Mouse (Mus musculus) liver, postnatal 0 days (tissue): ENCODE measurements at regions not wholly inside any gene's neighbourhood (a gene's known extent, or its start where the extent isn't known, plus 50 kb on each side); places are given as distances from the start of the nearest gene placed in this dataset.

Experiments
- ATAC-seq: fragments of 200-750 bp; cut with Nextera tagmentation; 2 replicates; pipeline ENCODE4 v1.8.0; 2017; ENCODE audit warnings: mild to moderate bottlenecking, moderate library complexity
- DNase-seq: peaks from one replicate; pipeline ENCODE4 v3.0.0-alpha.2; 2016
- H3K27ac ChIP-seq: fragments of 300-500 bp; sonication (generic); 2 replicates; pipeline ENCODE4 v1.5.1; 2014; ENCODE audit warnings: antibody characterized with exemption, moderate library complexity, mild to moderate bottlenecking, low read depth
- H3K27me3 ChIP-seq: fragments of 300-500 bp; sonication (generic); 2 replicates; pipeline ENCODE4 v1.6.1; 2014; ENCODE audit warnings: low read length, control low read depth, mixed read lengths; ENCODE audit not compliant: insufficient read depth
- H3K36me3 ChIP-seq: fragments of 300-500 bp; sonication (generic); replicated peaks from 2 replicates; pipeline ENCODE4 v1.6.1; 2014; ENCODE audit warnings: mild to moderate bottlenecking, control low read depth, low read length, moderate library complexity, mixed read lengths; ENCODE audit not compliant: insufficient read depth
- H3K4me1 ChIP-seq: fragments of 300-500 bp; sonication (generic); 2 replicates; pipeline ENCODE4 v1.6.1; 2014; ENCODE audit warnings: antibody characterized with exemption, mild to moderate bottlenecking, control low read depth; ENCODE audit not compliant: insufficient read depth
- H3K4me2 ChIP-seq: fragments of 300-500 bp; sonication (generic); 2 replicates; pipeline ENCODE4 v1.6.1; 2014; ENCODE audit warnings: low read depth, mild to moderate bottlenecking, low read length, moderate library complexity, mixed read lengths
- H3K4me3 ChIP-seq: fragments of 300-500 bp; sonication (generic); 2 replicates; pipeline ENCODE4 v1.5.1; 2014; ENCODE audit warnings: low read depth, low read length
- H3K9ac ChIP-seq: fragments of 300-500 bp; sonication (generic); replicated peaks from 2 replicates; pipeline ENCODE4 v1.6.1; 2014; ENCODE audit warnings: mild to moderate bottlenecking, moderate library complexity
- H3K9me3 ChIP-seq: fragments of 300-500 bp; sonication (generic); 2 replicates; pipeline ENCODE4 v1.6.1; 2016; ENCODE audit warnings: mild to moderate bottlenecking, control low read depth, low read length, mixed read lengths
- CTCF ChIP-seq: sonication (generic); IDR thresholded peaks from 2 replicates; pipeline ENCODE4 v1.5.1; 2016; ENCODE audit warnings: antibody characterized with exemption, low read depth
- EP300 ChIP-seq: IDR thresholded peaks from 2 replicates; pipeline ENCODE4 v1.6.1; 2016; ENCODE audit warnings: antibody characterized with exemption, low read depth, mild to moderate bottlenecking
- WGBS: fragments of 180-500 bp; shearing (Covaris S2); extraction: QIAGEN DNeasy Blood & Tissue Kit; methylation state at CpG from one replicate; pipeline ENCODE4 v1.1.7; 2014; ENCODE audit not compliant: insufficient replicate concordance; 5-methylcytosine and 5-hydroxymethylcytosine counted together

DNA sequence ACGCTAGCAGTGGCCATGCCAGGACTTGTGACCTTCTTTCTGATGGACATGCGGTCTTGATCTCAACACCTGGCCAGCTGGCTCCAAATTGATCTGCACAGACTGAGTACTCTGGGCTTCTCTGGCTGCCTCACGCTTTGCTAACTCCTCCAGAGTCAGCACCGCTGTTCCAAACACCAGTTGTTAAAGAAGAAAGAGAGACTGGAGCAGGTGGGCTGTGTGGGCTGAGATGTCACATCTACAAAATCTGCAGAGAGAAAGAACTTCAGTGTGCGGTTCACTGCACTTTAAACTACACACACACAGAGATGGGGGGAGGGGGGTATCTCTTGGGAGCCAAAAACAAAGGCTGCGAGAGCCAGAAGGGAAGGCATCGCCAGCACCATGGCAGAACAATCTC, 234.2 kb downstream of the Rnf144a start:
- H3K4me2 ChIP-seq: no peak overlapping the region
- no peaks in the 10 kb centered on the region for H3K36me3 ChIP-seq
- TF ChIP-seq EP300 (no peak), CTCF (no peak)
- H3K27ac ChIP-seq: no peak overlapping the region
- H3K9ac ChIP-seq: no peak overlapping the region
- H3K4me1 ChIP-seq: no peaks in the 10 kb centered on the region
- H3K4me3 ChIP-seq: no peak overlapping the region
- 69% methylated on average over 7 of the region's 7 CpGs for WGBS
- no peak for ATAC-seq
- DNase-seq: no peak
- H3K27me3 ChIP-seq: no peaks in the 10 kb centered on the region
- no peaks in the 10 kb centered on the region for H3K9me3 ChIP-seq

DNA sequence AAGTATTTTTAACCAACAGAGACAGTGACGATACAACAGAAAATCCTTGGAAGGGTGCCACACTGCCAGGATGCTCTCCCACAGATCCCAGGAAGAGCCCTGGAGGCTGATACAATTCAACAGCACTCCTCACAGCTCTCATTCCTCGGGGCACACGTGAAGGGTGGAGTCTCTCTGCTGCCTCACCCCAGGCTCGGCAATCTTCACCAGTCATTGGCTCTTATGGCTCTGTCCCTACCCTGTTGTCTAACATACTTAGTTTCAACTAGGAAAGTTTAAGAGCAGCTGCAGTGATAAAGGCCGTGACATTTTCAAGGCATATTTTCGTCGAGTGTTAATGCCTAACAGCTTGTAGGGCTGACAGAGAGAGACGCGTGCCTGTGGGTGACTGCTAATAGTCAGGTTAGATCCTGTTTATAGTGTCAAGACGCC, 238.8 kb downstream of the Rnf144a start:
- H3K27ac ChIP-seq: no peak overlapping the region
- DNase-seq (no peak), ATAC-seq (no peak)
- H3K4me3 ChIP-seq: no peak overlapping the region
- no peak overlapping the region for H3K9ac ChIP-seq
- no peak for TF ChIP-seq EP300
- no peak for TF ChIP-seq CTCF
- H3K9me3 ChIP-seq: no peaks in the 10 kb centered on the region
- no peak overlapping the region for H3K4me2 ChIP-seq
- H3K36me3 ChIP-seq: no peaks in the 10 kb centered on the region
- H3K4me1 ChIP-seq: no peaks in the 10 kb centered on the region
- H3K27me3 ChIP-seq: no peaks in the 10 kb centered on the region
- 64% methylated on average over 10 of the region's 10 CpGs for WGBS

DNA sequence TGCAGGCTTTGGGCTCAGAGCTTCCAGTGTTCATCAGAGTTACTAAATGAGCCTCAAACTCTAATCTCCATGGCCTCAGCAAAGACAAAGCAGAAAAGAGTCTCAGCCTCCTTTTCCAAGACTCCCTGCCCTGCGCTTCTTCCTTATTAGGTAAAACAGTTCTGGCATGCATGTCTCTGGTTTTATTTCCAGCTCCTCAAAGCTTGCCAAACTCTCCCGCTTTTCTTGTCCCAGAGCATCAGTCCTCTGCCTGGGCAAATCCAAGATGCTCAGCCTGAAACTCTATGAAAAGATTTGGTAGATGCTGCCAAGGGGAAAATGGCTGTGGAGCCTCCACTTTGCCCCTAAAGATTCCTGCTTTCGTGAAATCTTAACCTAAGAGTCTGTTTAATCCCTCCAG, 251.6 kb downstream of the Rnf144a start:
- H3K9me3 ChIP-seq: no peaks in the 10 kb centered on the region
- no peaks in the 10 kb centered on the region for H3K4me1 ChIP-seq
- H3K27me3 ChIP-seq: no peaks in the 10 kb centered on the region
- TF ChIP-seq EP300 (no peak), CTCF (no peak)
- no peak for DNase-seq
- H3K4me3 ChIP-seq: no peak overlapping the region
- H3K27ac ChIP-seq: no peak overlapping the region
- H3K4me2 ChIP-seq: no peak overlapping the region
- H3K36me3 ChIP-seq: no peaks in the 10 kb centered on the region
- 64% methylated on average over 3 of the region's 3 CpGs for WGBS
- H3K9ac ChIP-seq: no peak overlapping the region
- no peak for ATAC-seq

DNA sequence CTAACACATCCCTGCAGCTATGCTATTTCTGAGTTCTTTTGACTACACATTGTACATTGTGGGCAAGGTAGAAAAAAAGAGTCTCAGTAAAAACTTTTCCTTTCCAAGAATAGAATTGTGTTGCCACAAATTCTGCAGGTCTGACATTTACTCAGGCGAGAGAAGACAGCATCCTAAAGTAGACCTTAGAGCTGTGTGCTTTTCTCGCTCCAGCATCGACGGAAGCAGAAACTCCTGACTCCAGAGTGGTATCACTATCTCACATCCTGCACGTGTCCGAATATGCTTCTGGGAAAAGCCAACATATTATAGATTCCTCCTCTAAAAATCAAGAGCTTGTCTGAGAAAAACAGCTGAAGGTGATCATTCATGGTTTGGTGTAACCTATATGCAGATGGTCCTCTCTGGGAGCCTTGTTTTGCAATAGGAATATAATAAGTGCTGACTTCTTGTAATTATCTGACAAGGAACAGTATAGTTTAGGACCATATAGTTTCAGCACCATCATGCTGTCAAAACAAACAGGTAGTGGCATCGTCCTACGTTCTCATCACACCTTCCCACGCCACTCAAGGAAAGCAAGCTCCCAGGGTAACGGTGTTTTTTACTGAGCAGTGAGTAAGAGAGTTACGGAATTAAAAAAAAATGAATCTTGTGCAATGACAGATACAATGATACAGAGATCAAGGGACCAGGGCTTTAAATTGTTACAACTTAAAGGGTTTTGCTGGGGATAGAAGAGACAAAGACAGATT, 254.0 kb downstream of the Rnf144a start:
- Histone ChIP-seq H3K36me3 (no peaks in the 10 kb centered on the region), H3K4me1 (no peaks in the 10 kb centered on the region), H3K9me3 (no peaks in the 10 kb centered on the region), H3K27ac (no peak overlapping the region), H3K9ac (no peak overlapping the region), H3K27me3 (no peaks in the 10 kb centered on the region), H3K4me2 (no peak overlapping the region), H3K4me3 (no peak overlapping the region)
- ATAC-seq (no peak), DNase-seq (no peak)
- TF ChIP-seq CTCF: no peak
- TF ChIP-seq EP300: no peak
- WGBS: 82% methylated on average over 11 of the region's 11 CpGs

DNA sequence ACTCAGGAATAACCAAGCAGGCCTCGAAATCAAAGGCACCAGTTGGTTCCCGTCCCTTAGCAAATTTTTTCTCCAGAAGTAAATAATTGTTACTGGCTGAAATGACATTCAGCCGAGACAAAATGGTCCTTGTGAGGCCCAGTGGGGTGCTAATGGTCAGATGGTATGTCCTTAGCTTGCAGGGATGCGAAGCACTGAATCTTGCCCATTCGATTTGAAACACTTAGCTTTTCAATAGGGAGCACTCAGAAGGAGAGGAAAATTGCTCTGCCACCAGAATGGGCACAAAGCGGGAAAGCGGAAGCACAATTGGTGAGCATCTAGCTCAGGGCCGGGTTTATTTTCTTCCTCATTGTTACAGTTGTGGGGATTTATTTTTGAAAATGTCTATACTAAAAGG, 262.1 kb downstream of the Rnf144a start:
- DNase-seq (no peak), ATAC-seq (no peak)
- 67% methylated on average over 8 of the region's 8 CpGs for WGBS
- no peak for TF ChIP-seq EP300
- no peak for TF ChIP-seq CTCF
- no peaks in the 10 kb centered on the region for H3K36me3 ChIP-seq
- H3K27ac ChIP-seq: no peak overlapping the region
- no peaks in the 10 kb centered on the region for H3K9me3 ChIP-seq
- H3K27me3 ChIP-seq: no peaks in the 10 kb centered on the region
- H3K9ac ChIP-seq: no peak overlapping the region
- no peak overlapping the region for H3K4me2 ChIP-seq
- H3K4me1 ChIP-seq: no peaks in the 10 kb centered on the region
- H3K4me3 ChIP-seq: no peak overlapping the region

DNA sequence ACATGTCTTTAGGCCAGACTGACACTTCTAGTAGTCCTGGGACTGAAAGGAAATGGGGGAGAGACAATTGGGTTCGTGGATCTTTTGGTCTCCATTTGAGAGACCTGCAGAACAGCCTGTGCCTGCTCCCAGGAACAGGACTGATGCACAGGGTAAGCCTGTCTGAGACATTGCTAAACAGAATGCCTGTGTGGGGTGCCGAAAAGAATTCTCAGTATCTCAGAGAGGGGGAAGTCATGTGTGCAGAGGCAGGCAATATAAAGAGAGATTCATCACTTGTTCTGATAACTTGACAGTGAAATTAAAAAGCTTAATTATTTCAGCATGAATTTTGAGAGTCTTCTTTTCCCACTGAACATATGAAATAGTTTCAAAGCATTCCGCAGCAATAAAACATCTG, 268.7 kb downstream of the Rnf144a start:
- H3K4me3 ChIP-seq: no peak overlapping the region
- no peaks in the 10 kb centered on the region for H3K27me3 ChIP-seq
- no peaks in the 10 kb centered on the region for H3K36me3 ChIP-seq
- no peak overlapping the region for H3K9ac ChIP-seq
- no peak overlapping the region for H3K27ac ChIP-seq
- H3K4me2 ChIP-seq: no peak overlapping the region
- 49% methylated on average over 3 of the region's 3 CpGs for WGBS
- ATAC-seq (no peak), DNase-seq (no peak)
- no peak for TF ChIP-seq CTCF
- no peak for TF ChIP-seq EP300
- H3K4me1 ChIP-seq: no peaks in the 10 kb centered on the region
- no peaks in the 10 kb centered on the region for H3K9me3 ChIP-seq
